Mouse (Mus musculus) heart, adult 2 months (tissue): ENCODE results near the gene Rtkn2. TPM values are rescaled to one million over a fixed set of nuclear protein-coding genes. Genes with fewer than 3 reads are reported as not detected.

Experiments used
- DNase-seq, 2 experiments: peaks; one replicate each; pipeline ENCODE4 v3.0.0; 2021
- H3K27ac ChIP-seq: fragments of 200-600 bp; 2 replicates; pipeline ENCODE4 v1.8.1; 2022
- H3K27me3 ChIP-seq: fragments of 200-500 bp; 2 replicates; pipeline ENCODE4 v1.6.1; 2012; ENCODE audit warnings: mild to moderate bottlenecking, low read length, inconsistent platforms, mixed read lengths; ENCODE audit not compliant: control insufficient read depth, insufficient read depth
- H3K36me3 ChIP-seq: fragments of 200-500 bp; 2 replicates; pipeline ENCODE4 v1.6.1; 2012; ENCODE audit warnings: low read length, inconsistent platforms; ENCODE audit not compliant: control insufficient read depth, insufficient read depth
- H3K4me1 ChIP-seq: fragments of 200-500 bp; 2 replicates; pipeline ENCODE4 v1.6.1; 2011; ENCODE audit warnings: low read length; ENCODE audit not compliant: control insufficient read depth, insufficient read depth
- H3K4me3 ChIP-seq: fragments of 200-600 bp; 2 replicates; pipeline ENCODE4 v1.8.1; 2022
- H3K79me2 ChIP-seq: fragments of 200-500 bp; replicated peaks from 2 replicates; pipeline ENCODE4 v1.6.1; 2012; ENCODE audit warnings: mild to moderate bottlenecking, inconsistent platforms, low read length, moderate library complexity, mixed read lengths; ENCODE audit not compliant: control insufficient read depth, insufficient read depth
- H3K9ac ChIP-seq: fragments of 200-500 bp; 2 replicates; pipeline ENCODE4 v1.6.1; 2012; ENCODE audit warnings: low read depth, mild to moderate bottlenecking, control low read depth, inconsistent platforms, low read length, mixed read lengths
- CTCF ChIP-seq: fragments of 200-600 bp; IDR thresholded peaks from 2 replicates; pipeline ENCODE4 v1.8.1; 2022; ENCODE audit warnings: antibody characterized with exemption, mild to moderate bottlenecking, moderate library complexity
- EP300 ChIP-seq: fragments of 200-500 bp; IDR thresholded peaks from 2 replicates; pipeline ENCODE4 v1.6.1; 2011; ENCODE audit warnings: low read depth, low read length, control low read depth; ENCODE audit not compliant: insufficient read depth
- POLR2A ChIP-seq: fragments of 200-500 bp; IDR thresholded peaks from 2 replicates; pipeline ENCODE4 v1.6.1; 2011; ENCODE audit warnings: mild to moderate bottlenecking, low read depth, low read length, control low read depth; ENCODE audit not compliant: insufficient read depth
- WGBS: fragments of 180-500 bp; shearing (Covaris S2); methylation state at CpG from one replicate; pipeline ENCODE4 v1.1.7; 2018; 5-methylcytosine and 5-hydroxymethylcytosine counted together
- intact Hi-C: fragments of 180-260 bp; cut with DNase I; formaldehyde crosslinking; loops from one replicate; pipeline ENCODE4 v1.15.1; 2025
- polyA plus RNA-seq: library from polyadenylated mRNA; depleted of rRNA; stranded (reverse); fragments of >200 nt; gene quantifications from 2 replicates; pipeline ENCODE4 v1.2.3, GENCODE M21; 2012
- total RNA-seq, 2 experiments: library from RNA; stranded (reverse); gene quantifications; 2 replicates each; pipeline ENCODE4 v1.2.3; 2021

Rtkn2 gene
- total and polyA plus RNA-seq, 3 experiments = 0.08 to 0.16 (median 0.14) TPM

DNA sequence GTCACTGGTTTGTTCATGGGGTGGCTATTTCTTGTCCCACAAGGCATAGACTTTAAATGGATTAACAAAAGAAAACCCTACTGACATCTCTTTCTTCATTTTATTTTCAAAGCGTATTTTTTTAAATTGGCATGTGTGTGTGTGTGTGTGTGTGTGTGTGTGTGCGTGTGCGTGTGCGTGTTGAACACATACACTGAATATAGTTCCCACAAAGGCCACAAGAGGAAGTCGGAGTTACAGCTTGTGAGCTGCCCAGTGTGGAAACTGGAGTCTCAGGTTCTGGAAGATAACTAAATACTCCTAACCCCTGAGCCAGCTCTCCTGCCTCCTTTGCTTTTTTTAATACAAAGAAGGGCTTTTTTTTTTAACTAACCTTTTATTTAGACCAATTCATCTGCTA is 95.8 kb downstream of the Rtkn2 start:
- no peaks in the 10 kb centered on the region for H3K79me2 ChIP-seq
- TF ChIP-seq EP300 (no peak), CTCF (peak; percentile 14; the same call in 1 of the 2 replicates)
- peaks cover 6% of the 10 kb centered on the region for H3K4me1 ChIP-seq
- H3K9ac ChIP-seq = no peak overlapping the region
- H3K4me3 ChIP-seq = no peak overlapping the region
- no peak overlapping the region for H3K27ac ChIP-seq
- 83% methylated on average over 5 of the region's 5 CpGs for WGBS
- no peaks in the 10 kb centered on the region for H3K36me3 ChIP-seq
- no peaks in the 10 kb centered on the region for H3K27me3 ChIP-seq
- intact Hi-C loops = no loop called here
- DNase-seq = no peak

DNA sequence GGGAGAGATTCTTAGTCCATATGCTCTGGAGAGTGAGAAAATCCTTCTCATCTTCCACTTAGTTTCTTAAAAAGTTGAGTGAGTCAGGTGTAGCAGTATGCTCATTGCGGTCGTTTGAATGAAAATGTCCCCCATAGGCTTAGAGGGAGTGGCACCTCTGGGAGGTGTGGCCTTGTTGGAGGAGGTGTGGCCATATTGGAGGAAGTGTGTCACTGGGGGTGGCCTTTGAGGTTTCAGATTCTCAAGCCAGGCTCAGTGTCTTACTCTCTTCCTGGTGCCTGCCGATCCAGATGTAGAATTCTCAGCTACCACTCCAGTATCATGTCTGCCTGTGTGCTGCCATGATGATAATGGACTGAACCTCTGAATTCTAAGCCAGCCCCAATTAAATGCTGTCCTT is 99.3 kb downstream of the Rtkn2 start:
- TF ChIP-seq CTCF (no peak), POLR2A (no peak), EP300 (no peak)
- 95% methylated on average over 3 of the region's 3 CpGs for WGBS
- intact Hi-C loops = no loop called here

DNA sequence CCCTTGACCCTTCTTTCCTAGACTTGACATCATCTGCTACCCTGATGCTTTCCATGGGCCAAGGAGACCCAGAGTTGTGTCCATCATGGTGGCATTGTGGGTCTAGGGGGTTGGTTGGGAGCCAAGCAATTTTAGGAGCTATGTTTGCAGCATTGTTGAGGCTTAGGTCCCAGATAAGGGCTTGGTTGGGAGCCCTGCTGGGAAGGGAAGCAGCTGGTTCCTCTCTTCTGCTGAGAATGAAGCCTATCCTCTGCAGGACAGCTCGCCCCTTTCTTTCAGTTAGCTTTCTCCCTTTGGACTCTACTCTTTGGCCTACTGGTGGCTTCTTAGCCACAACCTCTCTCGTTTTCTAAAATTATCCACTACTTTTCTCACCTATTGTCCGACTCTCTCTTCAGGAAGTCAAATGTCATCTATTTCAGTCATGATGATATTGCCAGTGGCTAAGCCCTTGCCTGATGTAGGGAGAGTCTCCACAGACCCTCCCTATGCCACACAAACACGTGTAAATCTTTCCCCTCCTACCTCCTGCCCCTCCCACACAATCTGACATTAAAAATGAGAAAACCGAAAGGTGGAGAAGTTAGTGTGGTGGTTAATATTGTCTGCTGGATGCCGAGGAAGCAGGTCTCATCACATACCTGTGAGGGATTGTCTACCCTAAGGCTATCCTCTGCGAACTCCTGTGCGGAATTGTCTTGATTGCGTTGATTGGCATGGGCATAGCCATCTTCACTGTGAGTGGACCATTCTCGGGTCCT is 100.7 kb downstream of the Rtkn2 start:
- WGBS = 58% methylated on average over 10 of the region's 10 CpGs
- Histone ChIP-seq H3K4me3 (no peak overlapping the region), H3K27me3 (no peaks in the 10 kb centered on the region), H3K79me2 (no peaks in the 10 kb centered on the region), H3K4me1 (peaks cover 10% of the 10 kb centered on the region), H3K9ac (no peak overlapping the region), H3K36me3 (no peaks in the 10 kb centered on the region; the same call in 1 of the 2 replicates), H3K27ac (peak overlapping the region; percentile 69)
- intact Hi-C loops = loop anchor here (2.0 kb wide), 1 partner anchor 81 kb away; no protein-coding TSS in a partner anchor
- no peak for DNase-seq
- TF ChIP-seq CTCF (no peak), EP300 (no peak), POLR2A (no peak)

More for the DNA sequence above, 99.3 kb downstream of the Rtkn2 start:
- no peak for DNase-seq
- H3K4me1 ChIP-seq = peaks cover 10% of the 10 kb centered on the region
- H3K4me3 ChIP-seq = no peak overlapping the region
- H3K27me3 ChIP-seq = no peaks in the 10 kb centered on the region
- no peaks in the 10 kb centered on the region; the same call in 1 of the 2 replicates for H3K36me3 ChIP-seq
- no peaks in the 10 kb centered on the region for H3K79me2 ChIP-seq
- no peak overlapping the region for H3K9ac ChIP-seq
- H3K27ac ChIP-seq = no peak overlapping the region

DNA sequence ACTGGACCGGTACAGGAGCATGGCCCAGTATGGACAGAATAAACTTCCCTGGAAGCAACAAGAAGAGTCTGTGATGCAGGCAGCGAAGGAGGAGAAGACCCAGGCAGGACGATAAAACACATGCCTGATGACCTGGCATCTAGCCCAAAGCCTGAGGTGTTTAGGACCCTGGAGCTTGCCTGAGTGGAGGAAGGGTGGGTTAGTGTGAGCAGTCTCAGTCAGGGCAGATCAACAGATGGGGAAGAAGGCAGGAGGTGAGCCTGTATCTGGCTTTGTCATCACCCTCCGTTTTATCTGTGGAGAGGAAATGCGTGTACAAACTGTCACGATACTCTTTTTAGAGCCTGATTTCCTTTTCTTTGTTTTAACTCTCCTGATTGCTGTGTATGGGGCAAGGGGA is 102.3 kb downstream of the Rtkn2 start:
- DNase-seq = peak in 1 of 2 experiments; percentile 56
- no peak overlapping the region for H3K9ac ChIP-seq

DNA sequence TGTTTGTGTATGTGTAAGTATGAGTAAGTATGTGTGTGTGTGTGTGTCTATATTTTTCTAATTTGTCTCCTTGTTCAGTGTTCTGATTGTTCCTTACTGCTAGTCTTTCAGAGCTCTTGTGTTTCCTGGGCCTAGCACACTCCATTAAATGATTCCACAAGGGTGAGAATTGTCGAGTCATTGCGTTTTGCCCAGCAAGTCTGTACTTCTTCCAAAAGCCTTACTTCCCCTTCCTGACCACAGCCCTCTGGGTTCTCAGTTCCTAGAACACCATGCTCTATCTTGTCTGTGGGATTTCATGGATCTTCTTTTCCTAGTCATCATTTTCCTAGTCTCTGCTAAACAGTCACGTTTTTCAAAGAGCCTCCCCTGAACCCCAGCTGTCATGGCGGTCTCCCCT is 106.2 kb downstream of the Rtkn2 start:
- no peaks in the 10 kb centered on the region; the same call in none of the 2 replicates for H3K36me3 ChIP-seq
- no peak overlapping the region for H3K4me3 ChIP-seq
- intact Hi-C loops = no loop called here
- 68% methylated on average over 4 of the region's 4 CpGs for WGBS
- H3K27me3 ChIP-seq = no peaks in the 10 kb centered on the region
- TF ChIP-seq EP300 (no peak), POLR2A (no peak), CTCF (no peak)
- H3K4me1 ChIP-seq = peaks cover 7% of the 10 kb centered on the region
- no peak for DNase-seq
- no peak overlapping the region for H3K9ac ChIP-seq
- no peaks in the 10 kb centered on the region for H3K79me2 ChIP-seq
- H3K27ac ChIP-seq = no peak overlapping the region

More for the DNA sequence above, 102.3 kb downstream of the Rtkn2 start:
- Histone ChIP-seq H3K27me3 (no peaks in the 10 kb centered on the region), H3K79me2 (no peaks in the 10 kb centered on the region), H3K4me3 (no peak overlapping the region), H3K4me1 (peaks cover 10% of the 10 kb centered on the region), H3K36me3 (no peaks in the 10 kb centered on the region; the same call in 1 of the 2 replicates), H3K27ac (peak overlapping the region; percentile 69)
- intact Hi-C loops = loop anchor here (2.0 kb wide), 1 partner anchor 83 kb away; no protein-coding TSS in a partner anchor
- WGBS = 30% methylated on average over 6 of the region's 6 CpGs
- TF ChIP-seq CTCF (no peak), EP300 (peak; percentile 97), POLR2A (0 out of 2 replicates have a peak, but pooled peaks have one; percentile 36)

DNA sequence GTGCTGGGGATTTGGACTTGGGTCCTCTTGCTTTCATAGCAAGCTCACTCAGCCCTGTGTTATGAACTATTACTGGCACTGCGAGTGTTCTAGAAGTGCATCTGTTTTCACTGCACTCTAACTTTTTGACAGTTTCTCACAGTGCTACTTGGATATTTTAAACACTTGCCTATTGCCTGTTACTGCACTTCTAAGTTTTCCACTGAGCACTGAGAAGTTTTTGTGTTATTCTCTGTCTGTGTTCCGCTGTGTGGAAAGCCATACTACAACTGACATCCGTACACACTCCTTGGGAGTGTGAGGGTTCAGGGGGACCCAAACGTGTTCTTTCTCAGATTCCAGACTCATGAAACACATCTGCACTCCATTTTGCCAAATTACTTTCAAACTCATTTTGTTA is 107.6 kb downstream of the Rtkn2 start:
- Histone ChIP-seq H3K4me1 (peaks cover 16% of the 10 kb centered on the region), H3K27ac (no peak overlapping the region), H3K27me3 (no peaks in the 10 kb centered on the region), H3K36me3 (peaks cover 4% of the 10 kb centered on the region), H3K79me2 (no peaks in the 10 kb centered on the region), H3K4me3 (no peak overlapping the region), H3K9ac (no peak overlapping the region)
- no peak for TF ChIP-seq POLR2A
- TF ChIP-seq CTCF = no peak
- no peak for TF ChIP-seq EP300
- DNase-seq = no peak
- intact Hi-C loops = no loop called here
- WGBS = 84% methylated on average over 4 of the region's 4 CpGs
